Mouse (Mus musculus) liver, postnatal 0 days (tissue): ENCODE measurements around the gene 4921507P07Rik. TPM values are rescaled to one million over a fixed set of nuclear protein-coding genes. Genes with fewer than 3 reads are reported as not detected.
A peak's percentile ranks its signal among the peaks of the same experiment; 100 is the strongest.
"Not testable (repeated sequence)": the region's sequence is repeated elsewhere in the genome, so short reads cannot be mapped to it uniquely, and the experiment has no call there.

ENCODE experiments used
- ATAC-seq: fragments of 200-750 bp; cut with Nextera tagmentation; 2 replicates; pipeline ENCODE4 v1.8.0; 2017; ENCODE audit warnings: mild to moderate bottlenecking, moderate library complexity
- DNase-seq: peaks from one replicate; pipeline ENCODE4 v3.0.0-alpha.2; 2016
- H3K27ac ChIP-seq: fragments of 300-500 bp; sonication (generic); 2 replicates; pipeline ENCODE4 v1.5.1; 2014; ENCODE audit warnings: antibody characterized with exemption, moderate library complexity, mild to moderate bottlenecking, low read depth
- H3K27me3 ChIP-seq: fragments of 300-500 bp; sonication (generic); 2 replicates; pipeline ENCODE4 v1.6.1; 2014; ENCODE audit warnings: low read length, control low read depth, mixed read lengths; ENCODE audit not compliant: insufficient read depth
- H3K36me3 ChIP-seq: fragments of 300-500 bp; sonication (generic); replicated peaks from 2 replicates; pipeline ENCODE4 v1.6.1; 2014; ENCODE audit warnings: mild to moderate bottlenecking, control low read depth, low read length, moderate library complexity, mixed read lengths; ENCODE audit not compliant: insufficient read depth
- H3K4me1 ChIP-seq: fragments of 300-500 bp; sonication (generic); 2 replicates; pipeline ENCODE4 v1.6.1; 2014; ENCODE audit warnings: antibody characterized with exemption, mild to moderate bottlenecking, control low read depth; ENCODE audit not compliant: insufficient read depth
- H3K4me2 ChIP-seq: fragments of 300-500 bp; sonication (generic); 2 replicates; pipeline ENCODE4 v1.6.1; 2014; ENCODE audit warnings: low read depth, mild to moderate bottlenecking, low read length, moderate library complexity, mixed read lengths
- H3K4me3 ChIP-seq: fragments of 300-500 bp; sonication (generic); 2 replicates; pipeline ENCODE4 v1.5.1; 2014; ENCODE audit warnings: low read depth, low read length
- H3K9ac ChIP-seq: fragments of 300-500 bp; sonication (generic); replicated peaks from 2 replicates; pipeline ENCODE4 v1.6.1; 2014; ENCODE audit warnings: mild to moderate bottlenecking, moderate library complexity
- H3K9me3 ChIP-seq: fragments of 300-500 bp; sonication (generic); 2 replicates; pipeline ENCODE4 v1.6.1; 2016; ENCODE audit warnings: mild to moderate bottlenecking, control low read depth, low read length, mixed read lengths
- CTCF ChIP-seq: sonication (generic); IDR thresholded peaks from 2 replicates; pipeline ENCODE4 v1.5.1; 2016; ENCODE audit warnings: antibody characterized with exemption, low read depth
- EP300 ChIP-seq: IDR thresholded peaks from 2 replicates; pipeline ENCODE4 v1.6.1; 2016; ENCODE audit warnings: antibody characterized with exemption, low read depth, mild to moderate bottlenecking
- WGBS: fragments of 180-500 bp; shearing (Covaris S2); extraction: QIAGEN DNeasy Blood & Tissue Kit; methylation state at CpG from one replicate; pipeline ENCODE4 v1.1.7; 2014; ENCODE audit not compliant: insufficient replicate concordance; 5-methylcytosine and 5-hydroxymethylcytosine counted together
- polyA plus RNA-seq: library from polyadenylated mRNA; unstranded; fragments of >200 nt; fragmentation: Nextera tagmentation; extraction: Ambion mirVana; gene quantifications from 2 replicates; pipeline ENCODE4 v1.2.1, GENCODE M21; 2015

The 4921507P07Rik gene
- polyA plus RNA-seq, result 0.43 TPM in 2 replicates

DNA sequence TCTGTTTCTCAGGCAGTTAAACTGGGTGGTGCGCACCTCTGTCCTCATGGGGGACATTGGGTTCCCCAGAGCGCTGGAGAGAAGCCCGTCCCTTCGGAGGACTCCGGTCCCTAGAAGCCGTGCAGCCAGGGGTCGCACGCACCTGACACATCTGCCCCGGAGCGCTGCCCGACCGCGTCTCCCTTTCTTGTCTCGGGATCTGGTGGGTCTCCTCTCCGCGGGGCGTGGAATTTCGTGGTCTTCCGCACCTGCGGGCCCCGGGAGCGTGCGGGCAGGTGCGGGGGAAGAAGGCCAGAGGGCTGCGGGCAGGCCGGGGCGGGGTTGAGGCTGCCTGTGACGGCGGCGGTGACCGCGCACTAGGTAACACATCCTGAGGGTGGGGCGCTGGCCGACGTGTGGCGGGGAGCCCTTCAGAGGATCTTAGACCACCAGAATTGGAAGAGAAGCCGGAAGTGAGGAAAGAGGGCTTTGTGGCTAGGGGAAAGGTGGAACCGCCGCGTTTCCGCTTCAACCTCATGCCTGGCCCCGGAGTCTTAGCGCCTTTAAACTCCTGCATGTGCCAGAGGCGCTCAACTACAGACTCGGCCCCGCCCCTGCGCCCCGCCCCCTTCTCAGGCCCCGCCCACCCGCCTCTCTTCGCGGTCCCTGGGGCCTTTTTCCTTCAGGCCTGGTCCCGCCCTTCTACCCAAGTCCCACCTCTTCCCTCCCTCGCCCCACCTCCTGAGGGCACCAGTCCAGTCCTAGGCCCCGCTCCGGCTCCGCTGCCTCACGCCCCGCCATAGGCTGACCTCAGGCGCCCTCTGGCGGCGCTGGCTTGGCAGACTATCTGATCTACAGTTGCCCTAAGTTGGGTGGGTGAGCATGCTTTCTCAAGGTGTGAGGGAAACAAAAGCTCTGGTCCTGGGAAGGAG is at the start of gene 4921507P07Rik:
Gene 4921507P07Rik, minus strand, starts transcription at position 332 of the 911 bp plus-strand sequence.
- H3K9me3 ChIP-seq, result no peaks in the 10 kb centered on the region
- 0 out of 2 replicates have a peak within 1 kb of the TSS, but pooled peaks have one; percentile 31 for H3K27ac ChIP-seq
- peak; percentile 97 for DNase-seq
- ATAC-seq, result peak; percentile 99
- H3K4me3 ChIP-seq, result peak within 1 kb of the TSS; percentile 46
- H3K36me3 ChIP-seq, result no peaks in the 10 kb centered on the region
- H3K4me1 ChIP-seq, result peaks cover 6% of the 10 kb centered on the region
- peak within 1 kb of the TSS; percentile 68 for H3K9ac ChIP-seq
- peak within 1 kb of the TSS; percentile 82 for H3K4me2 ChIP-seq
- TF ChIP-seq CTCF, result peak; percentile 95
- no peak for TF ChIP-seq EP300
- no peaks in the 10 kb centered on the region for H3K27me3 ChIP-seq
- 2% methylated on average over 57 of the region's 62 CpGs for WGBS

DNA sequence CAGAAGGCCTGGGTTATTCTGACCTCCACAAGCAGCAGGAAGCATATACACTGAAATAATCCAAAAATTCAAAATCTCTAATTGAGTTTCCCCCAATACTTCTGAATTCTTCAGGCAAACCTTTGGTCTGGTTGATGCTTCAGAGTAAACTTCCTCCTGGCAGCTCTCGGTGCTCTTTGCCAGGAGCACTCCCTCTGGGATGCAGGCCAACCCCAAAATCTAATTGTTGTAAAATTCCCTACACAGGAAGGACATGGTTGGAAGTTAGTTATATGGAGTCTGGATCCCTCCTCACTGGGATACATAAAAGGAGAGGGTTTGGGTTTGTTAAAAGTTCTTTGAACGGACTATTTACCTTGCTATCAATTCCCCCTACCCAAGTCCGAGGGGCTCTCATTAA is 48.3 kb upstream of the 4921507P07Rik start:
- H3K27ac ChIP-seq, result no peak overlapping the region

DNA sequence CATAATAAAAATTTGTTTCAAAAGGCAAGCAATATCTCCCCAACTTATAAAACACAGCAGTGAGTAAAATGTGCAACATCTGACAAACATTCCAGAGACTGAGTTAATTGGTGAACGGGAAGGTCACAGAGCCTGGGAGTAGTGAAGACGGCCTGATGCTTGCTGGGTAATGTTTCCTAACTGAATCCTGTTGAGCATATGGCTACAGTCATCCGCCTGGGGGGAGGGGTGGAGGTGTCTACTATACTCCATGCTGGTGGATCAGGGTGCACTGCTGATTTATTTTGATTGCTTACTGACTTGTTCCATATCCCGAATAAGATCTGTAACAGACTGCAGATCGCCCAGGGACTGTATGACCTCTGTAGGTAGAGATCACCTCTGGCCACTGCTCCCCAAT is 45.5 kb upstream of the 4921507P07Rik start:
- no peaks in the 10 kb centered on the region for H3K4me1 ChIP-seq
- no peaks in the 10 kb centered on the region for H3K36me3 ChIP-seq
- ATAC-seq, result no peak
- TF ChIP-seq CTCF, result no peak
- TF ChIP-seq EP300, result no peak
- DNase-seq, result no peak
- H3K4me2 ChIP-seq, result no peak overlapping the region
- H3K27me3 ChIP-seq, result no peaks in the 10 kb centered on the region
- H3K4me3 ChIP-seq, result no peak overlapping the region
- 69% methylated on average over 5 of the region's 5 CpGs for WGBS
- no peak overlapping the region for H3K9ac ChIP-seq
- no peaks in the 10 kb centered on the region for H3K9me3 ChIP-seq
- no peak overlapping the region for H3K27ac ChIP-seq

More for the DNA sequence above, 48.3 kb upstream of the 4921507P07Rik start:
- Histone ChIP-seq H3K4me3 (no peak overlapping the region), H3K9me3 (no peaks in the 10 kb centered on the region), H3K4me1 (no peaks in the 10 kb centered on the region), H3K9ac (no peak overlapping the region), H3K27me3 (no peaks in the 10 kb centered on the region), H3K4me2 (no peak overlapping the region), H3K36me3 (no peaks in the 10 kb centered on the region)
- no peak for DNase-seq
- no peak for ATAC-seq
- TF ChIP-seq EP300 (no peak), CTCF (no peak)
- WGBS, result 69% methylated on average over 3 of the region's 3 CpGs

DNA sequence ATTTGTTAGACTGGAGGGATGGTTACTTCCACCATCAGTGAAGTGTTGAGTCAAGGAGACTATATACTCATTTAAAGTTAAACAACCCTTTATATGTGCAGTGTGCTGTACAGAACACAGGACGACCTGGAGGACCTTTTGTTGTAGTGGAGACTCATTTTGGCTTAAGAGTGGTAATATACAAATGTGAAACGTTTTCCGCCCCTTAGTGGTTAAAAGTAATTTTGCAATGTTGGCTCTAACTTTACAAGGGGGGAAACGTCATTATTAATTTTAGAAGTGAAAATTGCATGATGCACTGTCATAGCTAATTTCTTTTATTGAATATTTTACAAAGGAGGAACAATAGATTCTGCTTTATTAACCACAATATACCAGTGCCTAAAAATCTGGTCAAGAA is 43.9 kb upstream of the 4921507P07Rik start:
- H3K4me2 ChIP-seq, result no peak overlapping the region
- no peak for TF ChIP-seq EP300
- no peak for TF ChIP-seq CTCF
- H3K4me3 ChIP-seq, result no peak overlapping the region

DNA sequence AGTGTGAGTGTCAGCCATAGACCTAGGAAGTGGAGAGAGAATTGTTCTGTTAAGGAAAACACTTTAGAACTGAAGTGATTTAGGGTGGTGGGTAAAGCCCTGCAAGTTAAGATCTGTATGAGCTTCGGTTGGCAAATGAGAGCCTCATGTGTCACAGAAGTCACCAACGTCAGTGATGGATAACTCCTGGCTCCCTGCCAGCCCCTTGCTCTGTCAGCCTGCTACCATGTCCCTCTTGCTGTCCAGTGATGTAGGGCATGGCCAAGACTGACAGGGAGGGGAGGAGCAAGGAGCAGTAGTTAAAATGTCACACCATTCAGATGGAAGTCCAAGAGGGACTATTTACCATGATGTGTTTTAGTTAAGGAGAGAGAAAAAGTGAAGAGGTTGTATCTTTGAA is 43.2 kb upstream of the 4921507P07Rik start:
- 40% methylated on average over 2 of the region's 2 CpGs for WGBS

More for the DNA sequence above, 43.9 kb upstream of the 4921507P07Rik start:
- no peaks in the 10 kb centered on the region for H3K9me3 ChIP-seq
- WGBS, result 55% methylated on average over 4 of the region's 4 CpGs
- no peak overlapping the region for H3K9ac ChIP-seq
- DNase-seq (no peak), ATAC-seq (no peak)
- no peaks in the 10 kb centered on the region for H3K27me3 ChIP-seq
- H3K27ac ChIP-seq, result no peak overlapping the region
- H3K4me1 ChIP-seq, result no peaks in the 10 kb centered on the region
- no peaks in the 10 kb centered on the region for H3K36me3 ChIP-seq

DNA sequence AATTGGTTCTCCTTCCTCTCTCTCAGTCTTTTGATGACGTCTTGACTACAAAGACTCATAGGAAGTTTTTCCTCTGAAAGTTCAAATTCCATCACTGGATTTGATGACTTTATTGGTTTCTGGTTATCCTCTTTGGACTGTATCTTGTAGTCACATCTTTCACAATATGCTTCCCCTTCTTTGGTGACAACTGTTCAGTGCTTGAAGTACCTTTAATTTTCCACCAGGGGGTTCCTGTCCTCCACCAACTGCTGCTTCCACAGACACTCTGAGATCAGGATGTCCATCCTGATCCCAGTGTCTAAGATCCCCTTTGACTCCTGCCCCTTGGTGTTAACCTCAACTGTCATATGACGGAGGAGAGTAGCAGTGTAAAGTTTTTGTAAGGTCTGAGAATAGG is 29.7 kb upstream of the 4921507P07Rik start:
- WGBS, result 66% methylated on average over 2 of the region's 2 CpGs
- H3K4me1 ChIP-seq, result not testable (repeated sequence)
- TF ChIP-seq CTCF, result 0 out of 2 replicates have a peak, but pooled peaks have one; percentile 11

More for the DNA sequence above, 43.2 kb upstream of the 4921507P07Rik start:
- no peak overlapping the region for H3K4me3 ChIP-seq
- H3K4me2 ChIP-seq, result no peak overlapping the region
- DNase-seq (no peak), ATAC-seq (no peak)
- no peaks in the 10 kb centered on the region for H3K9me3 ChIP-seq
- no peak overlapping the region for H3K27ac ChIP-seq
- H3K9ac ChIP-seq, result no peak overlapping the region
- H3K4me1 ChIP-seq, result no peaks in the 10 kb centered on the region
- no peaks in the 10 kb centered on the region for H3K36me3 ChIP-seq
- no peak for TF ChIP-seq EP300
- TF ChIP-seq CTCF, result no peak
- no peaks in the 10 kb centered on the region for H3K27me3 ChIP-seq

More for the DNA sequence above, 29.7 kb upstream of the 4921507P07Rik start:
- not testable (repeated sequence) for H3K9me3 ChIP-seq, H3K9ac ChIP-seq, H3K4me2 ChIP-seq, H3K27me3 ChIP-seq, H3K27ac ChIP-seq, H3K36me3 ChIP-seq, ATAC-seq, H3K4me3 ChIP-seq, DNase-seq
